Mouse (Mus musculus): ENCODE results near the gene Eif2ak3.
"Not testable (repeated sequence)": the region's sequence is repeated elsewhere in the genome, so short reads cannot be mapped to it uniquely, and the experiment has no call there.

The Eif2ak3 gene

DNA sequence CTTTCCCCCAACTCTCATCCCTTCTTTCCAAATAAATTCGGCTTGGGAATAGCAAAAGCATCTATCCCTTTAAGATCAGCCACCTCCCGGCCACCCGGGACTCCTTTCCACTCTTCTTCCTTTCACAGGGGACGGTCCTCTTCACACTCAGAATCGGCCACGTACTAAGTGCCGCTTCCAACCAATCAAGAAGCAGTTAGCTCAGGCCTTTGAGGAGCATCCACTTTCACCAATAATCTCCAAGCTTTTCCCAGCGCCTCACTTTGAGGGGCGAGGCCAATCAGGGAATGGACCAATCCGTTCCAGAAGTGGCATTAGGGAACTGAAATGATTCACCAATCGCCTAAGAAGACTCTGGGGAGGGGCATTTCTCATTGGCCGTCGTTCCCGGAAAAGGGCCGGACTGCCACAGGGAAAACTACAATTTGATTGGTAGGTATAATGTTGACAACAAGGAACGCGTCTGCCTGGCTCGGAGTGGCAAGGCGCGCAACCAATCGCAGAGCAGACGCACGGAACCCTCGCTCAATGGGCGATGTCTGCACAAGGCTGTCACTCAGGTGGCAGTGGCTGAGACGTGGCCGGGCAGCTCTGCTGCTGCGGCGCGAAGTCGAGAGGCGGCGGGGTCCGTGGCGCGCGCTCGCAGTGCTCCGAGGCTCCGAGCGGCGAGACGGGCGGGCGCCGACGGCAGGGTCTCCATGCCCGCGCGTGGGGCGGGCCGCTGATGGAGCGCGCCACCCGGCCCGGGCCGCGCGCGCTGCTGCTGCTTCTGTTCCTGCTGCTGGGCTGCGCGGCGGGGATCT is at the start of gene Eif2ak3:
Gene Eif2ak3, plus strand, starts transcription at position 514 of the 803 bp plus-strand sequence.
- peak; percentile 100 for DNase-seq (ENCODE audit: low spot score in 2 of 2)

DNA sequence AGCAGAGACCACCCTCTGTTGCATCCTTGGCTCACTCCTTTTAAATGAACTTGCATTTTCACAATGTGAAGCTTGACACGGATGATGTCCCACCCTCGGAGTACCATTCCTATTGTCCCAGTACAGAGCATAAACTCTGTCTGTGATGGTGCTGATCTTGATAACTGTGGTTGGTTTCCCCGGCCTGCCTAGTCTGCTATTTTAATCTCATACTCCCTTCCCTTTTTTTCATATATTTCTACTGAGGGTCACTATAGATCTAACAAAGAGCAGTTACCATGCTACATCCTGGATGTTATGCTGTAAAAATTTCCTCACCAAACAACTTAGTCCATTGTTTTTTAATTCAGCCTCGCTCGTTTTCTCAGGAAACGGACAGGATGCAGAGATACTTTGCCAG is 47.4 kb upstream of the Eif2ak3 start:
- DNase-seq (ENCODE audit: low spot score in 2 of 2) = no peak

DNA sequence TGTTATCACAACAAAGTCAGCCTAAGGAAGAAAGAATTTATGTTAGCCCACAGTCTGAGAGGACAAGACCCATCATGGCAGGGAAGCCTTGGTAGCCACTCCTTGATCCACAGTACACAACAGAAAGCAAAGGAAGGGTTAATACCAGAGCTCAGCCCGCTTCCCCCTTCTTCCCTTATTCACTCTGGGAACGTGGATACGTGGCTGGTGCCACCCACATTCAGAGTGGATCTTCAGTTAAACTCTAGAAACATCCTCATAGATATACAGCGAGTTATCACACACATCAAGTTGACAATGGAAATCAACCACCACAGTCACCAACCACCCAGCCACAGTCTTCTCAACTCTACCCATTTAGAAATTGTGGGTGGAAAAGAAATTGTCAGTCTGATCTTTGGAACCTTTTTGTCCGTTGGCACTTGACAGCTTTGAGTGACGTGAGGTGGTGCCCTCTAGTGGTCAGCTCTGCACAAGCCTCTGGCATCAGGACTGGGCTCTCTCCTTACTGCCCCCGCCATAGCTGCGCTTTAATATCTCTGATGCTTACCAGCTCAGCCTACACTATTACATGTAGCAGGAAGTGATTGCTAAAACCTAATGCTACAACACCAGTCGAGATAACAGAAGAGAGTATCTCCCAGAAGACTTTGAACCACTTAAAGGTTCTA is 46.6 kb upstream of the Eif2ak3 start:
- peak in 1 of 2 experiments; percentile 52 for DNase-seq (ENCODE audit: low spot score in 2 of 2)

DNA sequence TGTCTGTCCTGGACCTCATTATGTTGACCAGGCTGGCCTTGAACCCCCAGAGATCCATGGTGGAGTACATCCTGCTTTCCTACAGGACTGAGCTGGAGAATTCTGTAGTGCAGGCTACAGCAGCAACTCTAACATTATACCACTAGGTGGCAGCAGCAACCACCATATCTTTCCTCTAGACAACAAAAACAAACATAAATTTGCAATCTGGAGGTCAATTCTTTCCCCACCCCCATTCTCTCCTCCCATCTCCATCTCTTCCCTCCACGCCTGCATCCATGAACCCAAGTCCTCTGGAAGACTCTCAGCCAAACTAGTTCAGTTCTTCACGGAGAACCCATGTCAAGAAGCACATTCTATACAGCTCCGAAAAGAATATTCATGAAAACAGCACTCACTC is 39.7 kb upstream of the Eif2ak3 start:
- peak in 1 of 2 experiments; percentile 45 for DNase-seq (ENCODE audit: low spot score in 2 of 2)

DNA sequence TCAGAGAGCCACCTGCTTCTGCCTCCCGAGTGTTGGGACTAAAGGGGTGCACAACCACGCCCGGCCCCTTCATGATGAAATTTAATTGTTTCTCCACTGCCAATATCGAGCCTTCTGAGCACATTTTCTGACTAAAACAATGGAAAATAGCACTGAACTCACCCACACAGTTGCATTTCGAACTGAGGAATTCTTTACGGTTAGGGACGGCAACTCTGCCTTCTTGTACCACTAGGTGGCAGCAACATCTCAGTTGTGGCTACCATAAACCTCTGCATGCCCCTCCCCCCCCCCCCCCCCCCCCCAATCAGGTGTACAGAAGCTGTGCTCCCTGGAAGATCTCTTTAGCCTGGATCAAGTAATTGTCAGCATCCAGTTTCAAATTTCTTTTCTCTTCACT is 39.0 kb upstream of the Eif2ak3 start:
- DNase-seq (ENCODE audit: low spot score in 2 of 2) = peak; percentile 61 to 75

DNA sequence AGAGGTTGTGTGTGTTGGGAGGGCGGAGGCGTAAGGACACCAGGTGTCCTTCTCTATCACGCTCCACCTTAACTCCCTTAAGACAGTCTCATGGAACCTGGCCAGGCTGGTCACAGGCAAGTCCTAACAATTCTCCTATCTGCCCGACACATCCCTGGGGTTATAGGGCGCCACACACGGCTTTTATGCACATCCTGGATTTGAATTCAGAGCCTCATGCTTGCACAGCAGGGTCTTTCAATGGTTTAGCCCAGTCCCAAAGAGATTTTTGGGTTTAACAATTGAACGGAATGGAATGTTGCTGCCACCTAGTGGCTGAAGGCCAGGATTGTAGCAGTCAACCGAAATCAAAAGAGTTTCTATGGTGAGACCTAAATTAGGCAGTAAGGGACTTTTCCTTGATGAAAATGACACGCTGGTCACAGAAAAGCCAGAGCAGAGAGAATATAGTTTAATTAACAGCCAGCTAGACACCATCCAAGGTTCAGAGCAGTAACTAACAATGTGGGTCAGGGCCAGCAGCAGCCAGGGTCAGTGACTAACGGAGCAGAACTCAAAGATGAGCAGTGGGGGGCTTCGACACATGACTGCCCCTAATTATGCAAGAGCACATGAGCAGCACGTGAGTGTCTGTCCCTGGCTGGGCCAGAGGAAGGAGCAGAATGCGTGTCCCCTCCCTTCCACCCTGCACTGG is 38.3 kb upstream of the Eif2ak3 start:
- peak; percentile 80 to 86 for DNase-seq (ENCODE audit: low spot score in 2 of 2)

DNA sequence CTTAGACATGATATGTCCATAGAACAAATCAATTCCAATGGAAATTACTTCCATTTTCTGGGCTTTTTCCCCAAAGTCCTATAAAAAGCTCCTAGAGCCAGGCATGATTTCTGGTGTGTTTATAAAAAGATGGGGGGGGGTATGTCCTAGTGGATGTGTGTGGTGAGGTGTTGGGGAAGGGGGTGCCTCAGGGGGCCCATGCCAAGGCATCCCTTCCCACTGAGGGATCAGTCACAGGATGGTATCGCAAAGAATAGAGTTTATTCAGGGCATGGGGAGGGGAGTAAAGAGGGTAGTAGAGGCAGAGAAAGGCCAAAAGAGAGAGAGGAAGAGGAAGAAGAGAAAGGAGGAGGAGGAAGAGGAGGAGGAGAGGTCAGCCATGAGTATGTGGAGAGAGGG is 37.8 kb upstream of the Eif2ak3 start:
- DNase-seq (ENCODE audit: low spot score in 2 of 2) = no peak

DNA sequence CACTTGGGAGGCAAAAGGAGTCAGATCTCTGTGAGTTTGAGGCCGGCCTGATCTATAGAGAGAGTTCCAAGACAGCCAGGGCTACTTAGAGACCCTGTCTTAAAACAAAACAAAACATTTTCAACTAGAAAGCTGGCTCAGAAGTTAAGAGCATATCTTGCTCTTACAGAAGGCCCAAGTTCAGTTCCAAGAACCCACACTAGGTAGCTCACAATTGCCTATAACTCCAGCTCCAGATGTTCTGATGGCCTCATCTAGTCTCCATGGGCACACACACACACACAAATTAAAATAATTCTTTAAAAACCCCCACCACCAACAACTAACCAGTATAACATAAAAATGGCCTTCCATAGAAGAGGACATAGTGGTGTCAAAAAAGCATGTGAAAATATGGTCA is 33.8 kb upstream of the Eif2ak3 start:
- DNase-seq (ENCODE audit: low spot score in 2 of 2) = no peak

DNA sequence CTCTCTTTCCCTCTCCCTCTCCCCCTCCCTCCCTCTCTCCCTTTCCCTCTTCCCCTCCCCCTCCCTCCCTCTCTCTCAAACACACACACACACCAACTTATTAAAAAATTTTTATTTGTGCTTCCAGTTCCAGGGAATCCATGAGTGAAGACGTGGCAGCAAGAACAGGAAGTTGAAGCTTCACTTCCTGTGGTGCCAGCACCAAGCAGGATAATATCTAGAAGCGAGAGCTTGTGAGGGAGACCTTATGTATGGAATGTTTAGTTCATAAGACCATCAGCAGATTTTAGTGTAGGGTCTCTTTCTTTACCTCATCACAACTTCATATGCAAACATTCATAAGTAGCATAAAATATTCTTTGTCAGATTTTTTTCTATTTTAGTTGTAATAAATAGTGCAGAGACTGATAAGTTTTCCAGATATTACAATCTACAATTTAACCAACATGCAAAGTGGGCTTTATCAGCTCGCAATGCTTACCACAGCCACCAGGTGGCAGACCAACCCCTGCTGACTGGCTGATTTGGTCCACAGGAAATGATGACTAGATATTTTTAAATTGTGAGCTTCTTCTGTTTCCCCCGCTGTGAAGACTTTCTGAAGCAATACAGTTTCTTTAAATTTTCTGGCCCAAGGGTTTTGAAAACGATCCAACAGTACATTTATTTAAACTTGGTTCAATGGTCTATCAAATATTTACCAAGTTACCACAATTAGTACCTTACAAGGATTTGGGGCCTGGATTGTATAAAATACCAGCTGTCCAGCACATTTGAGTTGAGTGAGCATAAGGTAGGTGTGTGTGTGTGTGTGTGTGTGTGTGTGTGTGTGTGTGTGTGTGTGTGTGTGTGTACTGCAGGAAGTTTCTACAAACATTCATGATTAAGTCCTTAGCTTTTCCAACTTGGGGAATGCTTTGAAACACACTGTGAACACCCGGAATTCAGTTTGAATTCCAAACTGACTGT is 32.5 kb upstream of the Eif2ak3 start:
- peak; percentile 84 to 87 for DNase-seq (ENCODE audit: low spot score in 2 of 2)

DNA sequence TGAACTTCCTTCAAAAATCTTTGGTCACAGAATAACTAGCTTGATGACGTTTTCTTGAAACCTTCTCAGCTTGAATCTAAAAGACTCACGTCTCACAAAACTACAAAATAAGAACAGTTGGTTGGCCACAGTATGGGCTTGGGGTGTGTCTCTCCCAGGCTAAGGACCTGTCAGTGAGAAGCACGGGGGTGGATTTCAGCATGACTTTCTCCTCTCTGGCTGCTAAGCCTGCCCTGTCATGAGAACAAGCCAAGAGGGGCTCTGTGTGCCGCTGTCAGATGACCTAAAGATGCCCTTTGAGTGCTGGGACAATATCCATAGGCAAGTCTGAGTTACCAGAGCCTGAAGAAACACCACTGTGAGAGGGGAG is 31.8 kb upstream of the Eif2ak3 start:
- DNase-seq (ENCODE audit: low spot score in 2 of 2) = no peak

DNA sequence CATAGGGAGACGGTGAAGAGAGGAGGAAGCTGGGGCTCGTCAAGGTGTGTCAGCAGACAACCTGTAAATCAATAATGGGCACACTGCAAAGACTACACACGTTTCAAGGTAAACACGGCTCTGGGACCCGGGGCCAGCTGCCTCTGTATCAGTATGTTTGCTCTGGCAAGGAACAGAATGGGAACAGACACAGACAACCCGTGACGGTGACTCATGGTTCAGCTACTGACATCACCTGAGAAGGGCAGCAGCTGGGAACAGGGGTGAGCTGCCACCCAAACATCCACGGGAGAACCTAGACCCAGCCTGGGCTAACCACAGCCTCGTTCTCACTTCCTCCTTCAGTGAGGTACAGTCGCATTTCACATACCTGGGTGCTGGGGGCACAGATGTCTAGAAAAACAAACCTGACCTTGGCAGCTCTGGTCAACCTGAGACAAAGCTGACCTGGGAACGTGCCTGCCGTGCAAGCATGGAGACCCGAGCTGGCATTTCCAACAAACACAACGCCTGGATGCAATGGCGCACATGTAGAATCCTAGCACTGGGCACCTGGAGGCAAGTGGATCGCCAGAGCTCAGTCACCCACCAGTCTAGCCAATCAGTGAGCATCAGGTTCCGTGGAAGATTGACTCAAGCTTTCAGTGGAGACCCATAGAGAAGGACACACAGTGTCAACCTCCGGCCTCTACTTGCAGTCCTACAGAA is 30.2 kb upstream of the Eif2ak3 start:
- no peak for DNase-seq (ENCODE audit: low spot score in 2 of 2)

DNA sequence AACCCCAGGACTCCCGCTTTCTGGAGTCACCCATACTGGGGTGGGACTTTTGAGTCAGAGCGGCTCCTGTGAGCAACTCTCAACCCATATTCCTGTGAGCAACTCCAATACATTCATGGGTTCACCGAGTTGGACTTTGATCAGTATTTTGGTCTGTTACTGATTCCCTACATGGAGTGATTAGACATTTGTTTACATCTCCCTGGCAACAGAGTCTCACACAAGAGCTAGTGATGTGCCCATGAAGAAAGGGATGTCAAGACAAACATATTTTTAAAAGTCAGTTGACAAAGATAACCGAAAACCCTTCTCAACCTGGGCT is 29.7 kb upstream of the Eif2ak3 start:
- no peak for DNase-seq (ENCODE audit: low spot score in 2 of 2)

DNA sequence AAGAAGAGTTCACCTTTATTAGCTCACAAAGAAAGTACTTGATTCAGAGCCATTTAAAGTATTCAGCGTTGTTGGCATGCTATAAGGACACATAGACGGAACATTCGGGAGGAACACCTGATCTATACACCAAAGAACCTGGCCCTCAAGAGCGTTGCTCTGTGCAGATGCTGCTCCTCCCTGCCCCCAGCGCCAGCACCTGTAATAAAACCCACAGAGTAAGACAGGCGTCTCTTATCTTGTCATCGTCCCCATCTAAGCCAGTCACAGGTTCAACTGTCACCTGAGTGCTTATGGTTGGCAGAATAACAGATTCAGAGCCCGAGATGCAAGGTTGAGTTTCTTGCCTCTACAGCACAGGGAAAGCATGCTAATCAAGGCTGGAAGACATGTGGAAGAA is 28.8 kb upstream of the Eif2ak3 start:
- no peak for DNase-seq (ENCODE audit: low spot score in 2 of 2)

DNA sequence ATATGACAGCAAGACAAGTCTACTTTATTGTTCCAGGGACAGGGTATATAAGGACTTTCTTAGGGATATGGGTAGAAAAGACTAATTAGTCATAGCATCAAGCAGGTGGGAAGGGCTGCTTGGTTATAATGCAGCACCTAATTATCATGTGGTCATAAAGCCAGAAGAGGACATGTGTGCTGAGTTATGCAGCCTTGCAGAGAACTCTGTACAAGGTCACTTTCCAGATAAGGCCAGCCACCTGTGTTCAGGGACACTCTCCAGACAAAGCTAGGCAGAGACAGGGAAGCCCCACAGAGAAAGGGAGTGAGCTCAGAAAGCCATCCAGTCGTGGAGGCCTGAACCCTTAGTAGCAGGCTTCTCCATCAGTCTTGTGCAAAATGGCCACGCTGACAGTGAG is 22.7 kb upstream of the Eif2ak3 start:
- no peak for DNase-seq (ENCODE audit: low spot score in 2 of 2)

DNA sequence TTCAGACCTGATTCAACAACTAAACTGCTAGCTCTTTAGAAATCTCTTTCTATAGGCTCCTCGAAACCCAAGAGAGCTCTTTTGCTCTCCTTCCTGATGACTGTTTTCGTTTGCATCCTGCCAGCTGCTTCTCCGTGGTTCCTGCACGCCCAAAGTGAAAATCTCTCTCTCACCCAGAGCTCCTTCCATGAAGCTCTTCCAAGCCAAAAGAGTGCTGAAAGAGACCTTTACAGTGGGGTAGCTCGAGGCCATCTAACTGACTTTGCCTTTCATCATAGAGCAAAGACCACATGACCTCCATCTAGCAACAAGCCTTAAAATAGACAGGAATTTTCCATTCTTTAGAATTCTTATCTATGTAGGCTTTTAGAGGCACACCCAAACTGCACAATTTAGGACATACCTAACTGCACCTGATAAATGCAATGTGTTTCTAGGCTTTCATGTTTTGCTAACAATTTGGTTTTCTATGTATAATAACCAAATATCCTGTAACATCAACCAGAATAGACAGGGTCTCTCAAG is 21.9 kb upstream of the Eif2ak3 start:
- DNase-seq (ENCODE audit: low spot score in 2 of 2) = no peak

DNA sequence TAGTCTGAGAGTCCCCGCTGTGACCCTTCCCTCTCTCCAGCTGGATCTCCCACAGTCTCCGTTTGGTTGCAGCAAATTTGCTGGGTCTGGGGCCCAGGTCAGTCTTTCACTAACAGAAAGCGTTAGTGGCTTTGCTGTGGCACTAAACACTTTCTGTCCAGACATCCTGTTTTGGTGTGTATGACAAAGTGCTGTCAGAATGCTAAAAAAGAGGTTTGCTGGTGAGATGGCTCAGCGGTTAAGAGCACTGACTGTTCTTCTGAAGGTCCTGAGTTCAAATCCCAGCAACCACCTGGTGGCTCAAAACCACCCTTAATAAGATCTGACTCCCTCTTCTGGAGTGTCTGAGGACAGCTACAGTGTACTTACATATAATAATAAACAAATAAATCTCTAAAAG is 21.0 kb upstream of the Eif2ak3 start:
- not testable (repeated sequence) for DNase-seq (ENCODE audit: low spot score in 2 of 2)

DNA sequence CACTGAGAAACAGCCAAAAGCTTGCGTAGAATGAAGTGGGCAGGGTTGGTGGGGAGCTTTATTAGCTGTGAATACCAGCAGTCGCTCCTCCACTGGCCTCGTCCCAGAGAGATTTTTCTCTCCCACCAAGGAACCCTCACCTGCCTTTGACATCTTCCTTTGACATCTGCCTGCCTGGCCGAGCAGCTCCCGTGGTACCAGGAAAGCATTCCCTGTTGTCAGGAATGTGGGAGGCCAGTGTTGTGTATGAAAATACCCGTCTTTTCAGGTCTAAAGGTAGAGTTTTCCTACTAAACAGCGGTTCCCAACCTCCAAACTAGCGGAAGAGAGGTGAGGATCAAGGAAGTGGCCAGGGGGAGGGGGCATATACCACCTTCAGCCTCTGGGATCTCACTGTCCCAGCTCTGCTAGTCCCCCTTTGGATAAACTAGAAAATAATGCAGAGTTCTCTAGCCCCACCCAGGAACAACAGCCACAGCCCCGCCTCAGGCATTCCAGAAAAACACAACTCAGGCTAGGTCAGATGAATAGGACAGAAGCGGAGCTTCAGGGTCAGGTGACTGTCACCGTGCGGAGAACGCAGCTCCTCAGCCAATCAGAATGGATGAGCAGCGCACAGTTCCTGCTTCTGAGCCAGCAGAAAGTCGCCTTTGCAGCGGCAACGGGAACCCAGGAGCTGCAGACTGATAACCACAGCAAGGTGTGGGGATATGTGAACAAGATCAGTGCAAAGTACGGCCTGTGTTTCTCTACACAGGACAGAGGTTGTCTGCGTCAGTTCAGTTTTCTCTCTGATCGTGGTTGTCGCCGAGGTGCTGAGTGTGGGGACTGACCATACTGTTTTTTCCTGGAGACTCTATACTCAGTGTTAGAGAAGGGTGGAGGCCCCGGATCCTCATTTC is 20.0 kb upstream of the Eif2ak3 start:
- DNase-seq (ENCODE audit: low spot score in 2 of 2) = peak; percentile 78 to 79

DNA sequence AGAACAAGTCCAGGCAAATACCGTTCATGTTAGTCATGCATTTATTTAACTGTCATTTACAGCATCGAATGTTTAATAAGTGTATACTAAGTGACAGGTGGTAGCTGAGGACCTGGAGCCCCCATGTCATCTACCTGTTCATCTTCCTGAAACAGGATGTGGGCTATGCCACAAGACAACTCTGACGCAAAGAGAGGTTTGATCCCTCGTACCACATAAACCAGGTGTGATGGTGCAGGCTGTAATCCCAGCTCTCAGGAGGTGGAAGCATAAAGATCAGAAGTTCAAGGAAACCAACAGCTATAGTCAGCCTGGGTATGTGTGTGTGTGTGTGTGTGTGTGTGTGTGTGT is 19.4 kb upstream of the Eif2ak3 start:
- DNase-seq (ENCODE audit: low spot score in 2 of 2) = no peak

DNA sequence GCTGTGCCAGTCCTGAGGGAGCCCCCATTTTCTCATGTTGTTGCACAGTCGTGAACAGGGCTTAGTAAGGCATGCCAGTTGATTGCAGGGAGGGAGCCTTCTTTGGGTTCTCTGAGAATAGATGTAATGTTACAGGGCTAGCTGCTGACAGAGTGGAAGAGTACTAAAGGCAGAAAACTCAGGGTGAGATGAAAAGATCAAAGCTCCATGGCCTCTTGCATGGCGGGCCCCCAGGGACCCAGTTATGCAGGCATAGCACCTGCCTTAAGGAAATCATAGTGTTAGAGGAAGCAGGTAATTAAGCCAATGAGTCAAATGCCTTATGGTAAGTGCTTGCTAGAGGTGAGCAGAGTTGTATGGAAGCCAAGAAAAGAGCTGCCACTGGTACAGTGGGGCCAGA is 14.9 kb upstream of the Eif2ak3 start:
- no peak for DNase-seq (ENCODE audit: low spot score in 2 of 2)

DNA sequence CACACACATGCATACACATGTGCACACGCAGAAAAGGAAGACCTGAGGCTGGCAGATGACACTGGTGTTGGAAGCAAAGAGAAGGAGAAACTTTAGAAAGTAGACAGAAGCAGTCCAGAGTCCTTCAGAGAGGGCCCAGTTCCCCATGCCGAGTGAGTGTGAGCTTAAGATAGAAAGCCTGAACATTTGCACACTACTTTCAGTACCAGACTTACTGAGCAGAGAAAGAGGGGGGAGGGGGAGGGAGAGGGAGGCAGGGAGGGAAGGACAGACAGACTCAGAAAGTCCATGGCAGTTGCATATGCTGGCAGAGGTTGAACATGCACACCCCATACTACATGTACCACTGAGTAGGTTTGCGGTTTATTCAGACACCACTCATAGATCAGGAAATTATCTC is 13.8 kb upstream of the Eif2ak3 start:
- DNase-seq (ENCODE audit: low spot score in 2 of 2) = no peak

All from right cerebral cortex, postnatal 10 days (tissue).